Mouse (Mus musculus) adrenal gland, adult 8-10 months (tissue): ENCODE measurements at regions not wholly inside any gene's neighbourhood (a gene's known extent, or its start where the extent isn't known, plus 50 kb on each side); places are given as distances from the start of the nearest gene placed in this dataset.
A peak's percentile ranks its signal among the peaks of the same experiment; 100 is the strongest.

Experiments used
- DNase-seq: peaks from one replicate; pipeline ENCODE4 v3.0.0; 2022

- DNase-seq, result no peak
These were observed 75.5 kb downstream of the Trib2 start for GRCm38 (mm10) chr12:15741219-15741618.

GRCm38 (mm10) chr12:15738989-15739388 is 77.7 kb downstream of the Trib2 start:
- no peak for DNase-seq

GRCm38 (mm10) chr12:15731261-15731660 is 85.5 kb downstream of the Trib2 start:
- no peak for DNase-seq

- DNase-seq, result no peak
These were observed 87.0 kb downstream of the Trib2 start for GRCm38 (mm10) chr12:15729696-15730095.

GRCm38 (mm10) chr12:15723529-15723928 is 93.2 kb downstream of the Trib2 start:
- DNase-seq, result no peak

GRCm38 (mm10) chr12:15722161-15722560 is 94.6 kb downstream of the Trib2 start:
- no peak for DNase-seq

GRCm38 (mm10) chr12:15720171-15720570 is 96.6 kb downstream of the Trib2 start:
- no peak for DNase-seq

- DNase-seq, result no peak
These were observed 97.9 kb downstream of the Trib2 start for GRCm38 (mm10) chr12:15718827-15719226.

- DNase-seq, result peak; percentile 43
These were observed 98.7 kb downstream of the Trib2 start for GRCm38 (mm10) chr12:15717989-15718388.

- no peak for DNase-seq
These were observed 99.4 kb downstream of the Trib2 start for GRCm38 (mm10) chr12:15717342-15717741.

GRCm38 (mm10) chr12:15713623-15714022 is 103.1 kb downstream of the Trib2 start:
- DNase-seq, result no peak

GRCm38 (mm10) chr12:15707570-15708095 is 109.1 kb downstream of the Trib2 start:
- no peak for DNase-seq

- DNase-seq, result peak; percentile 80
These were observed 112.3 kb downstream of the Trib2 start for GRCm38 (mm10) chr12:15704412-15704811.

- DNase-seq, result no peak
These were observed 114.6 kb downstream of the Trib2 start for GRCm38 (mm10) chr12:15702137-15702536.

GRCm38 (mm10) chr12:15698829-15699228 is 117.9 kb downstream of the Trib2 start:
- DNase-seq, result no peak

- no peak for DNase-seq
These were observed 118.5 kb downstream of the Trib2 start for GRCm38 (mm10) chr12:15698042-15698771.

GRCm38 (mm10) chr12:15688342-15688741 is 128.4 kb downstream of the Trib2 start:
- DNase-seq, result no peak

- DNase-seq, result no peak
These were observed 132.4 kb downstream of the Trib2 start for GRCm38 (mm10) chr12:15684311-15684710.

GRCm38 (mm10) chr12:15681678-15682355 is 134.9 kb downstream of the Trib2 start:
- DNase-seq, result no peak

GRCm38 (mm10) chr12:15676127-15676526 is 140.6 kb downstream of the Trib2 start:
- DNase-seq, result no peak

GRCm38 (mm10) chr12:15659755-15660154 is 157.0 kb downstream of the Trib2 start:
- no peak for DNase-seq

- no peak for DNase-seq
These were observed 157.4 kb downstream of the Trib2 start for GRCm38 (mm10) chr12:15659332-15659731.

- no peak for DNase-seq
These were observed 158.9 kb downstream of the Trib2 start for GRCm38 (mm10) chr12:15657748-15658251.

GRCm38 (mm10) chr12:15654585-15654984 is 162.1 kb downstream of the Trib2 start:
- DNase-seq, result no peak
